Mouse (Mus musculus) layer of hippocampus, adult 2 months (tissue): ENCODE measurements around the gene Sun1. TPM values are rescaled to one million over a fixed set of nuclear protein-coding genes. Genes with fewer than 3 reads are reported as not detected.

Experiments used
- DNase-seq, 2 experiments: peaks; one replicate each; pipeline ENCODE4 v3.0.0; 2022; ENCODE audit warnings: low spot score in 2 of 2
- H3K27ac ChIP-seq: fragments of 200-600 bp; 2 replicates; pipeline ENCODE4 v1.8.1; 2022
- H3K4me3 ChIP-seq: fragments of 200-600 bp; 2 replicates; pipeline ENCODE4 v1.8.1; 2022; ENCODE audit warnings: mild to moderate bottlenecking
- CTCF ChIP-seq: fragments of 200-600 bp; conservative IDR thresholded peaks from 2 replicates; pipeline ENCODE4 v1.8.1; 2022; ENCODE audit warnings: antibody characterized with exemption, mild to moderate bottlenecking, moderate library complexity
- total RNA-seq, 2 experiments: library from RNA; stranded (reverse); gene quantifications; 2 replicates each; pipeline ENCODE4 v1.2.3; 2021

Sun1 gene
- total RNA-seq, 2 experiments from 2014 or later = 78.8 to 91.0 TPM

GRCm38 (mm10) chr5:139214298-139214697 lies 13.9 kb downstream of the Sun1 start:
- TF ChIP-seq CTCF = no peak
- no peak for DNase-seq
- no peak overlapping the region for H3K4me3 ChIP-seq
- no peak overlapping the region for H3K27ac ChIP-seq

GRCm38 (mm10) chr5:139215184-139215583 lies 14.7 kb downstream of the Sun1 start:
- H3K27ac ChIP-seq = no peak overlapping the region
- TF ChIP-seq CTCF = no peak
- no peak for DNase-seq
- H3K4me3 ChIP-seq = no peak overlapping the region

GRCm38 (mm10) chr5:139216121-139216520 lies 15.7 kb downstream of the Sun1 start:
- Histone ChIP-seq H3K4me3 (no peak overlapping the region), H3K27ac (no peak overlapping the region)
- no peak for DNase-seq
- TF ChIP-seq CTCF = no peak

GRCm38 (mm10) chr5:139216774-139217173 lies 16.3 kb downstream of the Sun1 start:
- Histone ChIP-seq H3K4me3 (no peak overlapping the region), H3K27ac (peak overlapping the region; percentile 20; the same call in 1 of the 2 replicates)
- DNase-seq = no peak
- no peak for TF ChIP-seq CTCF

- TF ChIP-seq CTCF = no peak
- Histone ChIP-seq H3K27ac (peak overlapping the region; percentile 2; the same call in 1 of the 2 replicates), H3K4me3 (no peak overlapping the region)
- DNase-seq = no peak
Observed at GRCm38 (mm10) chr5:139220006-139220515, 19.6 kb downstream of the Sun1 start.

- DNase-seq = no peak
- Histone ChIP-seq H3K27ac (peak overlapping the region; percentile 2; the same call in 1 of the 2 replicates), H3K4me3 (no peak overlapping the region)
- TF ChIP-seq CTCF = no peak
Observed at GRCm38 (mm10) chr5:139220610-139221009, 20.2 kb downstream of the Sun1 start.

- no peak for TF ChIP-seq CTCF
- no peak overlapping the region for H3K27ac ChIP-seq
- H3K4me3 ChIP-seq = no peak overlapping the region
- no peak for DNase-seq
Observed at GRCm38 (mm10) chr5:139223331-139223730, 22.9 kb downstream of the Sun1 start.

GRCm38 (mm10) chr5:139227236-139227635 lies 26.8 kb downstream of the Sun1 start:
- DNase-seq = no peak
- H3K4me3 ChIP-seq = no peak overlapping the region
- TF ChIP-seq CTCF = no peak
- H3K27ac ChIP-seq = no peak overlapping the region

- no peak overlapping the region for H3K4me3 ChIP-seq
- no peak for DNase-seq
- TF ChIP-seq CTCF = no peak
Observed at GRCm38 (mm10) chr5:139227645-139228044, 27.2 kb downstream of the Sun1 start.

GRCm38 (mm10) chr5:139228318-139228717 lies 27.9 kb downstream of the Sun1 start:
- DNase-seq = no peak
- no peak overlapping the region for H3K27ac ChIP-seq
- no peak for TF ChIP-seq CTCF
- no peak overlapping the region for H3K4me3 ChIP-seq

More at GRCm38 (mm10) chr5:139227645-139228044, 27.2 kb downstream of the Sun1 start:
- no peak overlapping the region for H3K27ac ChIP-seq

GRCm38 (mm10) chr5:139229716-139230115 lies 29.3 kb downstream of the Sun1 start:
- DNase-seq = no peak
- no peak for TF ChIP-seq CTCF
- Histone ChIP-seq H3K4me3 (no peak overlapping the region), H3K27ac (no peak overlapping the region)

GRCm38 (mm10) chr5:139232083-139232482 lies 31.6 kb downstream of the Sun1 start:
- Histone ChIP-seq H3K27ac (no peak overlapping the region), H3K4me3 (no peak overlapping the region)
- TF ChIP-seq CTCF = no peak
- no peak for DNase-seq

- H3K4me3 ChIP-seq = no peak overlapping the region
- no peak overlapping the region for H3K27ac ChIP-seq
- DNase-seq = no peak
- TF ChIP-seq CTCF = no peak
Observed at GRCm38 (mm10) chr5:139234423-139234822, 34.0 kb downstream of the Sun1 start.

- no peak for TF ChIP-seq CTCF
- H3K4me3 ChIP-seq = no peak overlapping the region
- H3K27ac ChIP-seq = no peak overlapping the region
- DNase-seq = no peak
Observed at GRCm38 (mm10) chr5:139237436-139237835, 37.0 kb downstream of the Sun1 start.
